Comparison of ENCODE assay signal across 25 mouse cellular contexts in genomic region chr16:10388634-10389365, GRCm38 (mm10). TPM values are rescaled to one million over a fixed set of nuclear protein-coding genes. Genes with fewer than 3 reads are reported as not detected.
DNase-seq lines count a peak whose midpoint lies in the region; ATAC-seq and TF ChIP-seq lines count a peak whose summit lies in the region.
"Had no signal": no experiment of that assay in that cellular context is flagged by ENCODE, and none has a peak within 500 bp of the region (broad histone marks: within the 10 kb centered on the region; RNA-seq: fewer than 3 reads in every experiment).

No protein-coding gene starts in this region.

- peaks cover 3% of the 10 kb centered on the region for H3K27me3 ChIP-seq in heart, embryonic 11.5 days (ENCODE audit: control insufficient read depth, insufficient read depth, low read length)
- 0 out of 2 replicates have a peak, but pooled peaks cover 2% of the 10 kb centered on the region for H3K27me3 ChIP-seq in heart, adult 2 months (ENCODE audit: control insufficient read depth, insufficient read depth, low read length)
- no peaks in the 10 kb centered on the region for H3K27me3 ChIP-seq in MEL (ENCODE audit: control insufficient read depth in 1 of 2, insufficient read depth in 2 of 2, low read length in 2 of 2)
- no peaks in the 10 kb centered on the region for H3K27me3 ChIP-seq in liver, embryonic 14.5 days (ENCODE audit: control insufficient read depth, insufficient read depth, low read length)
- H3K27me3 ChIP-seq: forebrain, embryonic 13.5 days; hindbrain, embryonic 15.5 days had no signal

- H3K9me3 ChIP-seq in heart, embryonic 11.5 days (replicated peaks; ENCODE audit: control insufficient read depth, low read length), result no peaks in the 10 kb centered on the region
- H3K9me3 ChIP-seq in MEL (replicated peaks; ENCODE audit: insufficient read depth, low read length), result no peaks in the 10 kb centered on the region
- no peaks in the 10 kb centered on the region for H3K9me3 ChIP-seq in liver, embryonic 14.5 days (ENCODE audit: control insufficient read depth, low read length)
- H3K9me3 ChIP-seq: embryonic facial prominence, embryonic 12.5 days; forebrain, embryonic 13.5 days; heart, embryonic 13.5 days; hindbrain, embryonic 15.5 days had no signal

- 0 out of 2 replicates have a peak, but pooled peaks have one; percentile 60 for ATAC-seq in heart, embryonic 11.5 days (replicated peaks; ENCODE audit: insufficient number of reproducible peaks, low FRiP score, low TSS enrichment)
- ATAC-seq in erythroid progenitor cell, adult 5-6 weeks (replicated peaks; ENCODE audit: low FRiP score, poor library complexity, severe bottlenecking), result peak; percentile 28; the same call in 1 of the 2 replicates
- no peak; the same call in 1 of the 2 replicates for ATAC-seq in liver, embryonic 14.5 days (ENCODE audit: insufficient read depth)
- ATAC-seq: activated CD4-positive, CD25-positive, alpha-beta regulatory T cell, adult 4 months; forebrain, embryonic 13.5 days; forebrain, postnatal 0 days; Patski had no signal

- 84% methylated on average over 6 of the region's 6 CpGs for WGBS in heart, embryonic 11.5 days (ENCODE audit: insufficient replicate concordance)
- WGBS in heart, adult 2 months, result 88% methylated on average over 6 of the region's 6 CpGs
- 80% methylated on average over 6 of the region's 6 CpGs for WGBS in liver, embryonic 14.5 days (ENCODE audit: insufficient replicate concordance)

- no peak for TF ChIP-seq POLR2A in heart, adult 2 months (IDR thresholded peaks at IDR 0.05; ENCODE audit: insufficient read depth, low read depth, low read length)
- no peak for TF ChIP-seq POLR2A in MEL (IDR thresholded peaks at IDR 0.05; ENCODE audit: control insufficient read depth in 1 of 2, insufficient read depth in 1 of 2, low read depth in 1 of 2, low read length in 2 of 2, poor library complexity in 1 of 2)

- no peaks in the 10 kb centered on the region for H3K79me2 ChIP-seq in heart, adult 2 months (replicated peaks; ENCODE audit: control insufficient read depth, insufficient read depth, low read length)
- no peaks in the 10 kb centered on the region; the same call in 1 of the 2 replicates for H3K79me2 ChIP-seq in MEL (ENCODE audit: control insufficient read depth, insufficient read depth, low read length, poor library complexity)

- DNase-seq in heart, adult 2 months, result no peak
- DNase-seq in MEL (ENCODE audit: low read depth, low spot score), result peak; percentile 14
- DNase-seq in liver, embryonic 14.5 days (ENCODE audit: low read depth in 3 of 3, low spot score in 3 of 3), result peak in 2 of 3 experiments; percentile 37 to 41
- DNase-seq in gastrocnemius, adult 18-20 months (ENCODE audit: low spot score), result no peak
- DNase-seq in lung, adult 18-20 months, result no peak
- no peak for DNase-seq in adrenal gland, adult (ENCODE audit: inconsistent age in 2 of 2, low spot score in 1 of 2)
- DNase-seq: adrenal gland, adult 2 months; adrenal gland, postnatal 25 days; cerebellum, adult 2 months; cerebellum, postnatal 10 days; forebrain, postnatal 0 days; gastrocnemius, adult 2 months; gastrocnemius, postnatal 36 days; heart, adult 18-20 months; heart, postnatal 36 days had no signal

- TF ChIP-seq RAD21 in MEL (IDR thresholded peaks at IDR 0.05; ENCODE audit: low read depth, low read length), result no peak

- TF ChIP-seq CTCF in heart, adult 2 months (IDR thresholded peaks at IDR 0.05), result no peak
- no peak for TF ChIP-seq CTCF in MEL (IDR thresholded peaks at IDR 0.05 in 2 of 3, conservative IDR thresholded peaks at IDR 0.05 in 1 of 3; ENCODE audit: control insufficient read depth in 1 of 3, insufficient read depth in 1 of 3, low read depth in 2 of 3, low read length in 3 of 3, poor library complexity in 1 of 3, severe bottlenecking in 1 of 3)
- TF ChIP-seq CTCF in liver, embryonic 14.5 days (IDR thresholded peaks at IDR 0.05; ENCODE audit: low read depth), result no peak

- intact Hi-C loops in heart, adult 2 months (cut with DNase I), result no loop called here

- H3K4me2 ChIP-seq in heart, embryonic 11.5 days, result no peak overlapping the region
- no peak overlapping the region for H3K4me2 ChIP-seq in liver, embryonic 14.5 days (ENCODE audit: low read depth)
- H3K4me2 ChIP-seq: embryonic facial prominence, embryonic 12.5 days; forebrain, embryonic 13.5 days; heart, embryonic 13.5 days; hindbrain, embryonic 15.5 days had no signal

- H3K9ac ChIP-seq in heart, embryonic 11.5 days (ENCODE audit: low read depth, low read length), result no peak overlapping the region
- H3K9ac ChIP-seq in heart, adult 2 months (ENCODE audit: low read depth, low read length), result no peak overlapping the region
- H3K9ac ChIP-seq in MEL (ENCODE audit: control insufficient read depth, low read depth, low read length, poor library complexity, severe bottlenecking), result no peak overlapping the region
- no peak overlapping the region for H3K9ac ChIP-seq in liver, embryonic 14.5 days (replicated peaks)
- H3K9ac ChIP-seq: embryonic facial prominence, embryonic 12.5 days; forebrain, embryonic 13.5 days; forebrain, postnatal 0 days; heart, embryonic 13.5 days; hindbrain, embryonic 15.5 days had no signal

- no peak overlapping the region for H3K4me3 ChIP-seq in heart, embryonic 11.5 days (ENCODE audit: low read depth, low read length)
- no peak overlapping the region for H3K4me3 ChIP-seq in heart, adult 2 months
- no peak overlapping the region for H3K4me3 ChIP-seq in MEL (ENCODE audit: control insufficient read depth in 1 of 2, insufficient read depth in 1 of 2, low read depth in 2 of 2, low read length in 2 of 2)
- no peak overlapping the region for H3K4me3 ChIP-seq in liver, embryonic 14.5 days (ENCODE audit: insufficient read depth in 1 of 2, low read depth in 2 of 2, low read length in 2 of 2)
- H3K4me3 ChIP-seq: embryonic facial prominence, embryonic 12.5 days; forebrain, embryonic 13.5 days; gastrocnemius, adult 2 months; heart, embryonic 13.5 days; hindbrain, embryonic 15.5 days had no signal

- no peaks in the 10 kb centered on the region for H3K36me3 ChIP-seq in heart, embryonic 11.5 days (ENCODE audit: control insufficient read depth, insufficient read depth, low read length)
- H3K36me3 ChIP-seq in heart, adult 2 months (ENCODE audit: control insufficient read depth, insufficient read depth, low read length), result no peaks in the 10 kb centered on the region
- H3K36me3 ChIP-seq in MEL (ENCODE audit: control insufficient read depth in 1 of 2, insufficient read depth in 2 of 2, low read length in 2 of 2), result peaks cover 0 to 9% of the 10 kb centered on the region in 2 experiments; a peak in 2 of 4 replicates
- no peaks in the 10 kb centered on the region for H3K36me3 ChIP-seq in liver, embryonic 14.5 days (replicated peaks; ENCODE audit: control insufficient read depth, insufficient read depth, low read depth)
- H3K36me3 ChIP-seq: embryonic facial prominence, embryonic 12.5 days; heart, embryonic 13.5 days; hindbrain, embryonic 15.5 days had no signal

- H3K27ac ChIP-seq in heart, embryonic 11.5 days (ENCODE audit: low read depth, low read length), result no peak overlapping the region
- H3K27ac ChIP-seq in heart, adult 2 months, result no peak overlapping the region
- no peak overlapping the region for H3K27ac ChIP-seq in MEL (ENCODE audit: control insufficient read depth, low read depth, low read length)
- H3K27ac ChIP-seq in liver, embryonic 14.5 days, result no peak overlapping the region
- H3K27ac ChIP-seq: embryonic facial prominence, embryonic 12.5 days; forebrain, embryonic 13.5 days; gastrocnemius, adult 2 months; heart, embryonic 13.5 days; hindbrain, embryonic 15.5 days had no signal

- H3K4me1 ChIP-seq in heart, embryonic 11.5 days (ENCODE audit: control insufficient read depth, insufficient read depth, low read length), result peaks cover 4% of the 10 kb centered on the region; the same call in 1 of the 2 replicates
- H3K4me1 ChIP-seq in heart, adult 2 months (ENCODE audit: control insufficient read depth, insufficient read depth, low read length), result no peaks in the 10 kb centered on the region
- H3K4me1 ChIP-seq in MEL (ENCODE audit: control insufficient read depth in 1 of 2, insufficient read depth in 2 of 2, low read length in 2 of 2), result peaks cover 4 to 17% of the 10 kb centered on the region in 2 experiments; a peak in 3 of 4 replicates
- peaks cover 22 to 26% of the 10 kb centered on the region in 2 experiments for H3K4me1 ChIP-seq in liver, embryonic 14.5 days (replicated peaks; ENCODE audit: control insufficient read depth in 2 of 2, insufficient read depth in 2 of 2, low read length in 1 of 2)
- H3K4me1 ChIP-seq: embryonic facial prominence, embryonic 12.5 days; forebrain, embryonic 13.5 days; hindbrain, embryonic 15.5 days had no signal

- TF ChIP-seq EP300 in heart, adult 2 months (IDR thresholded peaks at IDR 0.05; ENCODE audit: insufficient read depth, low read depth, low read length), result no peak
- no peak for TF ChIP-seq EP300 in MEL (IDR thresholded peaks at IDR 0.05; ENCODE audit: low read depth in 1 of 2, low read length in 2 of 2)
- TF ChIP-seq EP300 in liver, embryonic 14.5 days (IDR thresholded peaks at IDR 0.05; ENCODE audit: low read depth), result no peak

RNA-seq across cellular contexts. Expression of gene Tekt5, which starts 6.5 kb away (rescaled TPM):
- 0.17 and 0.23 TPM in 2 replicates for polyA plus RNA-seq in heart, embryonic 11.5 days (2014; fragmentation: Nextera tagmentation; extraction: Ambion mirVana)
- total RNA-seq in heart, adult 2 months (2021), result not detected
- 0.12 and 0.18 TPM in 2 replicates for polyA plus RNA-seq in heart, adult 2 months (2012; rRNA removed)
- total RNA-seq in MEL (2012; rRNA removed), result 0.08 and 0.10 TPM in 2 replicates
- polyA plus RNA-seq in MEL (2012; ENCODE audit: insufficient read depth in 1 of 2, insufficient read length in 2 of 2, low read depth in 1 of 2, low replicate concordance in 2 of 2, missing spikeins in 1 of 2), result under 1 TPM in 1 of 2 experiments, not detected in 1; 0.25 TPM
- total RNA-seq in erythroid progenitor cell, adult 5-6 weeks (2015; ENCODE audit: low replicate concordance), result 0.84 TPM in 1 of 2 replicates, not detected in the other
- not detected in 2 replicates for total RNA-seq in erythroid progenitor cell, adult 5-6 weeks (2017; ENCODE audit: low replicate concordance)
- 0.13 and 0.15 TPM in 2 replicates for polyA plus RNA-seq in liver, embryonic 14.5 days (2012; rRNA removed)
- 0.10 TPM in 2 replicates for polyA plus RNA-seq in liver, embryonic 14.5 days (2014; fragmentation: Nextera tagmentation; extraction: Ambion mirVana)
- not detected for total RNA-seq in gastrocnemius, adult 18-20 months (2021)
- total RNA-seq: adrenal gland, adult 2 months; adrenal gland, postnatal 25 days; common myeloid progenitor, adult 5-6 weeks; gastrocnemius, adult 2 months; gastrocnemius, postnatal 36 days; heart, adult 18-20 months; heart, postnatal 36 days had no signal
- polyA plus RNA-seq: activated CD4-positive, CD25-positive, alpha-beta regulatory T cell, adult 4 months; adrenal gland, adult 2 months; C2C12; embryonic facial prominence, embryonic 12.5 days; Patski had no signal

RNA-seq across cellular contexts. Expression of gene Nubp1, which starts 22.9 kb away (rescaled TPM):
- polyA plus RNA-seq in heart, embryonic 11.5 days (2014; fragmentation: Nextera tagmentation; extraction: Ambion mirVana), result 47.2 and 49.8 TPM in 2 replicates
- 1 to 10 TPM; 7.4 to 7.9 TPM for total RNA-seq in heart, adult 2 months (2021)
- 11.5 and 14.7 TPM in 2 replicates for polyA plus RNA-seq in heart, adult 2 months (2012; rRNA removed)
- total RNA-seq in MEL (2012; rRNA removed), result 57.7 and 58.4 TPM in 2 replicates
- 10 to 100 TPM in 1 of 2 experiments, not detected in 1; 75.0 TPM for polyA plus RNA-seq in MEL (2012; ENCODE audit: insufficient read depth in 1 of 2, insufficient read length in 2 of 2, low read depth in 1 of 2, low replicate concordance in 2 of 2, missing spikeins in 1 of 2)
- 12.6 and 21.4 TPM in 2 replicates for total RNA-seq in erythroid progenitor cell, adult 5-6 weeks (2015; ENCODE audit: low replicate concordance)
- total RNA-seq in erythroid progenitor cell, adult 5-6 weeks (2017; ENCODE audit: low replicate concordance), result 11.4 and 20.5 TPM in 2 replicates
- 15.2 and 20.2 TPM in 2 replicates for polyA plus RNA-seq in liver, embryonic 14.5 days (2012; rRNA removed)
- 31.6 and 34.4 TPM in 2 replicates for polyA plus RNA-seq in liver, embryonic 14.5 days (2014; fragmentation: Nextera tagmentation; extraction: Ambion mirVana)
- total RNA-seq in gastrocnemius, adult 18-20 months (2021), result 1 to 10 TPM; 5.6 to 5.7 TPM

RNA-seq across cellular contexts. Expression of gene Tvp23a, which starts 58.4 kb away (rescaled TPM):
- 4.5 and 6.3 TPM in 2 replicates for polyA plus RNA-seq in heart, embryonic 11.5 days (2014; fragmentation: Nextera tagmentation; extraction: Ambion mirVana)
- total RNA-seq in heart, adult 2 months (2021), result under 1 TPM; 0.21 to 0.50 TPM
- polyA plus RNA-seq in heart, adult 2 months (2012; rRNA removed), result 0.98 and 1.2 TPM in 2 replicates
- total RNA-seq in MEL (2012; rRNA removed), result 0.03 and 0.31 TPM in 2 replicates
- polyA plus RNA-seq in MEL (2012; ENCODE audit: insufficient read depth in 1 of 2, insufficient read length in 2 of 2, low read depth in 1 of 2, low replicate concordance in 2 of 2, missing spikeins in 1 of 2), result under 1 TPM in 1 of 2 experiments, not detected in 1; 0.81 TPM
- not detected in 2 replicates for total RNA-seq in erythroid progenitor cell, adult 5-6 weeks (2015; ENCODE audit: low replicate concordance)
- total RNA-seq in erythroid progenitor cell, adult 5-6 weeks (2017; ENCODE audit: low replicate concordance), result not detected in 2 replicates
- polyA plus RNA-seq in liver, embryonic 14.5 days (2012; rRNA removed), result 0.15 and 0.28 TPM in 2 replicates
- polyA plus RNA-seq in liver, embryonic 14.5 days (2014; fragmentation: Nextera tagmentation; extraction: Ambion mirVana), result 0.20 and 0.61 TPM in 2 replicates
- total RNA-seq in gastrocnemius, adult 18-20 months (2021), result under 1 TPM; 0.16 to 0.21 TPM

Comparison
In these comparisons a context has a peak if more than half of its experiments do, and no peak if none do; other contexts are left out.
1. DNase-seq: peak in MEL (single experiment) and liver, embryonic 14.5 days (2 of 3); none in heart, adult 2 months (0 of 2), gastrocnemius, adult 18-20 months (single experiment), lung, adult 18-20 months (0 of 2) and adrenal gland, adult (0 of 2).